Mouse (Mus musculus): ENCODE data around the gene Tmem19. TPM values are rescaled to one million over a fixed set of nuclear protein-coding genes. Genes with fewer than 3 reads are reported as not detected.

Gene Tmem19
- polyA plus RNA-seq (2016; fragmentation: Nextera tagmentation; extraction: Ambion mirVana): 33.9 and 35.8 TPM in 2 replicates

DNA sequence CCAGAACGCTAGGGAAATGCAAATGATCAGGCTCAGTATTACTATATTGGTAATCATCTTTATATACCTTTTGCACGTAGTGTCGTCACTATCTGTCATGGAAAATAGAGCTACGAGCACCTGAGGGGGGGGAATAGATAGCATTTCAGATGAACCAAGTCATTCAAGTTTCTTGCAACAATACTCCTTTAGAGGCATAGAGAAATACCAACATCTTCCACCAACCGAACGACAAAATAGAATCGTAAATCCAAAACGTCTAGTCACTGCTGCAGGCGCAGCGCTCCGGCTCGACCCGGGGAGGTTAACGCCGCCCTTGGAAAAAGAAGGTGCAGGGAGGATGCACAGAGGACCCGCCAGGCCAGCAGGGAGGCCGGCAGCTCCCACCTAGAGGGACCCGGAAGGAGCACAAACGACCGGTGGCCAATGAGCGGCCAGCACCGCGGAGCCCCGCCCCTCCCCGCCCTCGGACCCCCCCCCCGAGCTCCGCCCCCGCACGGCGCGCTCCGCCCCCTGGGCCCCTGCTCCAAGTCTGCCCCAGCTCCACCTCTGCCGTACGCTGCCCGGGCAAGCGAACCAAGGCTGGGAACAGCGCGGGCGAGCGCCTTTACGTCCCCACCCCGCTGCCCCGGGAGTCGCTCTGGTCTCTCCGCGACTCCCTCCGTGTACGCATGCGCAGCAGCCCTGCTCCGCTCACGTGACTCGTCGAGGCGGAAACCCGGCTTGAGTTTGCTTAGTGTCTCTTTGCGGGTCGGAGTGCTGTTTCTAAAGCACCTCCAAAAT, at the start of gene Tmem19:
Gene Tmem19, minus strand, starts transcription at position 662 of the 783 bp plus-strand sequence.
- WGBS: under 1% methylated on average over 58 of the region's 58 CpGs
- peak within 1 kb of the TSS; percentile 68 for H3K4me3 ChIP-seq
- H3K27ac ChIP-seq: peak within 1 kb of the TSS; percentile 93
- peaks cover 21% of the 10 kb centered on the region for H3K4me1 ChIP-seq (replicated peaks)
- H3K27me3 ChIP-seq (ENCODE audit: insufficient read depth, poor library complexity, severe bottlenecking): no peaks in the 10 kb centered on the region
- peaks cover 4% of the 10 kb centered on the region for H3K36me3 ChIP-seq
- peak; percentile 97 for DNase-seq (ENCODE audit: low spot score)
- H3K9me3 ChIP-seq: no peaks in the 10 kb centered on the region

DNA sequence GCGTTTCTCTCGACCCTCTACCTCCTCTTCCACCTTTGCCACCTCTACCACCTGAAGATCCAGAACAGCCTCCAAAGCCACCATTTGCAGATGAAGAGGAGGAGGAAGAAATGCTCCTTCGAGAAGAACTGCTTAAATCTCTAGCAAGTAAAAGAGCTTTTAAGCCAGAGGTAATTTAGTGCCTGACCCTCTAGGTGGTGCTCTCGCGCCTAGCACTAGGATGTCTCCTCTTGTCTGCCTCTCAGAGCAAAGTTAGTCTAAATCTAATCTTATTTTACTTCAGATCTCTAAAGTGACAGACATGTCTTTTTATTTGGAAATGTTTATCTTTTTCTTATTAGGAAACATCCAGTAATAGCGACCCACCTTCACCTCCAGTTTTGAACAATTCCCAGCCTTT, 44.1 kb upstream of the Tmem19 start:
- Histone ChIP-seq H3K36me3 (peaks cover 92% of the 10 kb centered on the region), H3K4me3 (no peak overlapping the region), H3K9me3 (no peaks in the 10 kb centered on the region), H3K4me1 (replicated peaks) (no peaks in the 10 kb centered on the region), H3K27me3 (ENCODE audit: insufficient read depth, poor library complexity, severe bottlenecking) (no peaks in the 10 kb centered on the region), H3K27ac (no peak overlapping the region)
- 72% methylated on average over 6 of the region's 6 CpGs for WGBS
- DNase-seq (ENCODE audit: low spot score): peak; percentile 56

DNA sequence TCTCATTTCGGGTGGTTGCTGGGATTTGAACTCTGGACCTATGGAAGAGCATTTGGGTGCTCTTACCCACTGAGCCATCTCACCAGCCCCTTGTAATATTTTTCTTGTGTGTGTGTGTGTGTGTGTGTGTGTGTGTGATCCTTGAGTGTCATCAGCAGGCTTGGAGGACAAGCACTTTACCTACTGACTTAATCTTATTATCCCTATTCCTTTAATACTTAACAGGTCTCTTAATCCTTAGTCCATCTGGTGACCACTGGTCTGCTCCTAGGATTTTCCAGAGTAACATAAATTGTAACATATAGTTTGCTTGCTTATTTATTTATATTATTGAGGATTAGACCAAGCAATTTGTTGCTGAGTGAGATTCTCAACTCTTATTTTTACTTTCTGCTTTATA, 29.6 kb upstream of the Tmem19 start:
- no peak for DNase-seq (ENCODE audit: low spot score)
- Histone ChIP-seq H3K27me3 (ENCODE audit: insufficient read depth, poor library complexity, severe bottlenecking) (no peaks in the 10 kb centered on the region), H3K27ac (no peak overlapping the region), H3K36me3 (peaks cover 76% of the 10 kb centered on the region), H3K9me3 (no peaks in the 10 kb centered on the region), H3K4me1 (replicated peaks) (peaks cover 17% of the 10 kb centered on the region), H3K4me3 (no peak overlapping the region)
- 83% methylated on average over 1 of the region's 1 CpGs for WGBS

DNA sequence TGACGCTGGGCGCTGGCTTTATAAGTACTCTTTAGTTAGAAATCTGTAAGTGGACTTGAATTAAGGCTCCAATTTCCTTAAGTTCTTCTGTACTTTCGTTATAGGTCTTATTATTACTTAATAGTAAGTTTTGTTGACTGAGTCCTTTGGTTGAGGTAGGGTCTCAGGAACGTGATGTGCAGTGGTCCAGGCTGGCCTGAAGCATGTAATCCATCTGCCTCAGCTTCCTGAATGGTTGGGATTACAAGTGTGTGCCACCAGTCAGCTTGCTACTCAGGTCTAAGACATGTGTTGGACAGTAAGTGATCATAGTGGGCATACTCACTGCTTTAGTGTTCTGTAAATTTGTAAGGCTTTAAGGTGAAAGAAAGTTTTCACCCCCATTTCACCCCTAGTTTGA, 28.8 kb upstream of the Tmem19 start:
- Histone ChIP-seq H3K4me1 (replicated peaks) (peaks cover 25% of the 10 kb centered on the region), H3K9me3 (no peaks in the 10 kb centered on the region), H3K4me3 (no peak overlapping the region), H3K36me3 (peaks cover 68% of the 10 kb centered on the region), H3K27ac (no peak overlapping the region), H3K27me3 (ENCODE audit: insufficient read depth, poor library complexity, severe bottlenecking) (no peaks in the 10 kb centered on the region)
- DNase-seq (ENCODE audit: low spot score): no peak
- 93% methylated on average over 4 of the region's 4 CpGs for WGBS

DNA sequence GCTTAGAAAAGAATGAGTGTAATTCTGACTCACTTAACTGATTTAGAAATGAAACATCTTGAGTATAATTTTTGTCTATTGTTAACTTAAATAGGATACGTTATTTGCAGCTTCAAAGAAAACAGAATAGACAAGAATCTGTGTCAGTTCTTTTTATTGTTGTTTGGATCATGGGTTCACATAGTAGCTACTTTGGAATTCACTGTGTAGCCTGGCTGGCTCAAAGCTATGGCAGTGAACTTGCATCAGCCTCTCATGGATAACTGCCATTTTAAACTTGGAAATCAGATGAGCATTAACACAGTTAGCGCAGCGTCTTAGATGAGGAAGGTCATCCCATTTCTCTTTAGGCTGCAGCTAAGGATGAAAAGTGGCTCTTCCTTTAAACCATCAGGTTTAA, 25.6 kb upstream of the Tmem19 start:
- H3K27me3 ChIP-seq (ENCODE audit: insufficient read depth, poor library complexity, severe bottlenecking): no peaks in the 10 kb centered on the region
- H3K4me3 ChIP-seq: no peak overlapping the region
- 89% methylated on average over 3 of the region's 3 CpGs for WGBS
- no peaks in the 10 kb centered on the region for H3K9me3 ChIP-seq
- H3K4me1 ChIP-seq (replicated peaks): peaks cover 28% of the 10 kb centered on the region
- DNase-seq (ENCODE audit: low spot score): no peak
- peaks cover 40% of the 10 kb centered on the region for H3K36me3 ChIP-seq
- no peak overlapping the region for H3K27ac ChIP-seq

DNA sequence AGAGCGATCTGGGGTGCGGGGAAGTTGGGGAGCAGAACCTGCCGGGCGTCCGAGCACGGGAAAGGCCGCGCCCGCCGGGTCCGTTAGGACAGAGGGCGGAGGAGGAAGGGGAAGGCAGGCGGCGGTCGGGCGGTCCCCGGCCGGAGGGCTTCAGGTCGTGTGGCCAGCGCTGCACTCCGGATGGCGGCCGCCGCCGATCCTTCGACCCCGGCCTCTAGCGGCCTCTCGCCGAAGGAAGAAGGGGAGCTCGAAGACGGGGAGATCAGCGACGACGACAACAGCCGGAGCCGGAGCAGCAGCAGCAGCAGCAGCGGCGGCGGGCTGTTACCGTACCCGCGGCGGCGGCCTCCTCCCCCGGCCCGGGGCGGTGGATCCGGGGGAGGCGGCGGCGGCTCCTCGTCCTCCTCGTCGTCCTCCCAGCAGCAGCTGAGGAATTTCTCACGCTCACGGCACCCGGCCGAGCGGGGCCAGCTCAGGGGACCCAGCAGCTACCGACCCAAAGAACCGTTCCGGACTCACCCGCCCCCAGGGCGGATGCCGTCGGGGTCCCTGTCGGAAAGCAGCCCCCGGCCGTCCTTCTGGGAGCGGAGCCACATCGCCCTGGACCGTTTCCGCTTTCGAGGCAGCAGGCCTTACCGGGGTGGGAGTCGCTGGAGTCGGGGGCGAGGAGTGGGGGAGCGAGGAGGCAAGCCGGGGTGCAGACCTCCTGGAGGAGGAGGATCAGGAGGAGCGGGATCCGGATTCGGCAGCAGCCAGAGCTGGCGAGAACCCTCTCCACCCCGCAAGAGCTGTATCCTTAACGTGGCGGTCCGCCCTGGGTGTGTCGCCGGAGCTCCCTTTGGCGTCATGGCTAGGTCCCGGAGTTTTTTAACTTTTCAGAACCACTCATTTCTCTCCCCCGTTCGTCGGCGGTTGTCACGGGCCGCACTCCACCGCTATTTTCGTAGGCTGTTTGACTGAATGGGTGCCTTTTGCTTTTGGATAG, 23.0 kb upstream of the Tmem19 start:
- Histone ChIP-seq H3K27me3 (ENCODE audit: insufficient read depth, poor library complexity, severe bottlenecking) (no peaks in the 10 kb centered on the region), H3K4me3 (peak overlapping the region; percentile 95), H3K27ac (peak overlapping the region; percentile 97), H3K4me1 (replicated peaks) (peaks cover 46% of the 10 kb centered on the region), H3K9me3 (no peaks in the 10 kb centered on the region), H3K36me3 (peaks cover 27% of the 10 kb centered on the region)
- WGBS: under 1% methylated on average over 101 of the region's 101 CpGs
- DNase-seq (ENCODE audit: low spot score): peak; percentile 74

DNA sequence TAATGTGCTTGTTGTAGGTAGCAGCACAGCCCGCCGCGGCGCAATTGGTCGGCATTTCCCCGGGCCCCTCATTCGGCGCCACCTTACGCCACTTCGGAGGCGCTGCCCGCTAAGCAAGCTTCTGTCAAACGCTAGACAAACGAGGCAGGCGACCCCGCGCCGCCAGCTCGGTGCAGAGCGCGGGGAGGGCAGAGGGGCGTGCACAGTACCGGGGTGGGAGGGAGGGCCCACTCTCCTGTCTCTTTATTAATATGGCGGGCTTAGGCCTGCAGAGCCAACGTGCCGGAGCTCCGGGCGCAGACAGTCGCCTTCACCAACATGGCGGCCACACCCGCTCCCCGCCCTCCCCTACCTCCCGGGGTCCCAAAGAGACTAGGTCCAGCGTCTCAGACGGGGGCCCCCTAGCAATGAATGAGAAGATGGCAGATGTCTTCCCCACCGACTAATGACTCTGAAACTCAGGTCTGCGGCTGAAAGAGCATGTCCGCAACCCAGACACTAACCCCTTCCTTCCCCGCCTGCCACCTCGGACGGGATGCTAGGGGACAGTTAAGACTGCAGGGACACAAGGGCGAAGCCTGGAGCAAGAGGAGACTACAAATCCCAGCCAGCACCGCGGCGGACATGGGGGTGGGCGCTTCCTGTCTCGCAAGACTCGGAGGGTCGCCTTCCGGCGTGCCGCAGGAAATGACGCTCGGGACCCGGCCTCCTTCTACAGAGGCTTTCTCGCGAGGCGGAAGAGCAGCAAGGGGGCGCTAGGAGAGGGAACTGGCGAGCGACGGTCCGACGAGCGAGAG, 22.1 kb upstream of the Tmem19 start, which contains the start of the genes Thap2 and Zfc3h1:
Gene Thap2, minus strand, starts transcription at position 223 of the 797 bp plus-strand sequence.
Gene Zfc3h1, plus strand, starts transcription at position 739 of the 797 bp plus-strand sequence.
- under 1% methylated on average over 65 of the region's 65 CpGs for whole genome bisulfite sequencing
- peak within 1 kb of the TSS; percentile 97 for H3K27ac ChIP-seq
- H3K4me1 ChIP-seq (replicated peaks): peaks cover 46% of the 10 kb centered on the region
- DNase-seq (ENCODE audit: low spot score): peak; percentile 99
- peak within 1 kb of the TSS; percentile 95 for H3K4me3 ChIP-seq
- no peaks in the 10 kb centered on the region for H3K27me3 ChIP-seq (ENCODE audit: insufficient read depth, poor library complexity, severe bottlenecking)
- peaks cover 27% of the 10 kb centered on the region for H3K36me3 ChIP-seq
- H3K9me3 ChIP-seq: no peaks in the 10 kb centered on the region

DNA sequence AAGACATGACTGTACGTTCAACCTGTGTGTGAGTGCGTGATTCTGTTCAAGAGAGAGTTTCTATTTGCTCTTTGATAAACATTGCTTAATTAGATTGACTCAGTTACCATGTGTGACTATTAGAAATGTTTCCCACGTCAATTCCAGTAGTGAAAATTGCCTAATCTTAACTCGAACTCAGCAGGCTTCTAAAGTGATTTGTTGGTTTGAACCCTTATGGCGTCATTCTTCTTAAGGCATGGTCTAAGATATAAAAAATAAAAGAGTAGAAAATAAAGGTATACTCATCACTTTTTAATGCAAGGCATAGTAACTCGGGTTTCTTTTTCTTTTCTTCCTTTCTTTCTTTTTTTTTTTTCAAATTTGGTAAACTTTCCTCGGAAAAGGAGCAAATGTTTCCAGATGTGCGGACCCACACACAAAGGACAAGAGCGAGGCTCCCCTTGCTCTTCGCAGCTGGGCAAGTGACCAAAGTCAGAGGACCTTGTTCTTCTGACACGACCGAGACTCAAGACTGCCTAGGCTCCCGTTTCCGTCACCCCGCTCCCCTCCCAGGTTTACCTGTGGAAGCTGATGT, 21.4 kb upstream of the Tmem19 start:
- H3K27ac ChIP-seq: peak overlapping the region; percentile 97
- WGBS: 4% methylated on average over 15 of the region's 15 CpGs
- peaks cover 21% of the 10 kb centered on the region for H3K36me3 ChIP-seq
- H3K27me3 ChIP-seq (ENCODE audit: insufficient read depth, poor library complexity, severe bottlenecking): no peaks in the 10 kb centered on the region
- no peak for DNase-seq (ENCODE audit: low spot score)
- H3K4me3 ChIP-seq: peak overlapping the region; percentile 95
- peaks cover 46% of the 10 kb centered on the region for H3K4me1 ChIP-seq (replicated peaks)
- H3K9me3 ChIP-seq: no peaks in the 10 kb centered on the region

DNA sequence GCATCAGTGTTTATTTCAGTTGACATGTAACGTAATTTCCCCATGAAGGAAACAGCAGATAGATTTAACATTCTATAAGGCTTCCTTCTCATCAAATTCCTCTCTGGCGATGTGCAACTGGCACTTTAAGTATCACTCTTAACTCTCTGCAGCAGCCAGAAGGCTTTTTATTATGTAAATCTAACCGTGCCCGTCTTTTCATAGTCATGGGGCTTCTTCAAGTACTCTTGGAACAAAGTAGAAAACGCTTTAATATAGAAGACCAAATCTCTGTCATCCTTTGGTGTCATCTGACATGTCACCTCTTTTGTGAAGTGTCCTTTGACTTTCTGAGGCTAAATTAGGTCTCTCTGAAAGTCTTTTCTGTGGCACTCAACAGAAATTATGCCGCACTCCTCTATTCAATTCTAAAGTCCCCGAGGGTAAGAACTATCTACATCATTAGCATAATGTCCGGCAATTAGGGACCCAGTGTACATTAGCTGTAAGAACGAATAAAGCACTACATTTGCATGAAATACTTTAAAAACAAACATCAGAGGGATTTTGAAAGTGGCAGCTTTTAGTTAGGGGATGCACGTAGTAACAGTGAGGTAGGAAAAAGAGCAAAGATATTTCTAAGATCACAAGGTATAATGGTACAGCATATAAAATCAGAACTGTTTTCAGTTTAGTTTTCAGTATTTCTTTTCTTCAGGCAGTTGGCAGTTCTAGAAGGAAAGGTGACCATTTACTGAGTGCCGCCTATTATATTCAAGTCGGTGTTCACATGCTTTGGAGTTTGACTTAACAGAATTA, 20.7 kb upstream of the Tmem19 start:
- H3K27ac ChIP-seq: peak overlapping the region; percentile 97
- H3K4me1 ChIP-seq (replicated peaks): peaks cover 39% of the 10 kb centered on the region
- H3K27me3 ChIP-seq (ENCODE audit: insufficient read depth, poor library complexity, severe bottlenecking): no peaks in the 10 kb centered on the region
- no peaks in the 10 kb centered on the region for H3K9me3 ChIP-seq
- H3K4me3 ChIP-seq: peak overlapping the region; percentile 95
- no peak for DNase-seq (ENCODE audit: low spot score)
- peaks cover 15% of the 10 kb centered on the region for H3K36me3 ChIP-seq
- WGBS: 31% methylated on average over 12 of the region's 12 CpGs

DNA sequence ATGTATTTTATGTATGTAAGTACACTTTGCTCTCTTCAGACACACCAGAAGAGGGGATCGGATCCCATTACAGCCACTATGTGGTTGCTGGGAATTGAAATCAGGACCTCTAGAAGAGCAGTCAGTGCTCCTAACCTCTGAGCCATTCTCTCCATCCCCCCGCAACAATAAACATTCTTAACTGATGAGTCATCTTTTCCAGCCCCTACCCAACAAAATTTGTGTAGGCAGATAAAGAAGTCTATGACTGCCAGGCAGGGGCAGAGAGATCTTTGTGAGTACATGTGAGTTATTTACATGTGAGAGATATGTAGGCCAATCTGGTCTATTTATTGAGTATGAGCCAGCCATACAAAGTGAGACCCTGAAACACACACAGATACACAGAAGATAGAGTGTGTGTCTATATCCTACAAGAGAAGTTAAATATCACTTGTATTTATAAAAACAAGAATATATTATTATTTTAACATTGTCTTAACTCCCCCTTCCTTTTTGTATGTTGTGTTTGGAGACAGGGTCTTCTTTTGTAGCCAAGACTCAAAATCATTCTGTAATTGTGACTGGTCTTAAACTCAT, 19.3 kb upstream of the Tmem19 start:
- H3K27me3 ChIP-seq (ENCODE audit: insufficient read depth, poor library complexity, severe bottlenecking): no peaks in the 10 kb centered on the region
- H3K36me3 ChIP-seq: peaks cover 15% of the 10 kb centered on the region
- no peak overlapping the region for H3K27ac ChIP-seq
- DNase-seq (ENCODE audit: low spot score): no peak
- H3K4me1 ChIP-seq (replicated peaks): peaks cover 26% of the 10 kb centered on the region
- H3K9me3 ChIP-seq: no peaks in the 10 kb centered on the region
- H3K4me3 ChIP-seq: peak overlapping the region; percentile 95; the same call in 1 of the 2 replicates
- 86% methylated on average over 2 of the region's 2 CpGs for WGBS

DNA sequence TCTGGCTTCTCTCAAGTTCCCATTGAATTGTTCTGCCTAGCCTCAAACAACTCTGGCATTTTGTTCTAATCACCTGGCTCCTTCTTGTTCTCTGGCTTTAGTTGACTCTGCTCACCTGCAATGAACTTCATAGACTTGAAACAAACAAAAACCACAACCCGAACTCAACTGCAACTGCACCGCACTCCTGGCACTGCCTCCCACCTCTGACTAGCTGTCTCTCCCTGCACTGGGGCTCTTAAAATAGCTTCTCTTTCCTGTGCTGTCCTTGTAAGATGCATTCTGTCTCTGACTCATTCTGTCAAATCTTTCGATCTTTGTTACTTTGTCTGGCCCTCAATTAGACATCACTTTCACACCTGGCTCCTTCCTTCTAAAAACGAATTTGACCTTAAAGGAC, 850 bp upstream of the Tmem19 start:
- 85% methylated on average over 4 of the region's 4 CpGs for WGBS
- peak overlapping the region; percentile 68 for H3K4me3 ChIP-seq
- DNase-seq (ENCODE audit: low spot score): no peak
- peak overlapping the region; percentile 93 for H3K27ac ChIP-seq
- no peaks in the 10 kb centered on the region for H3K9me3 ChIP-seq
- no peaks in the 10 kb centered on the region for H3K27me3 ChIP-seq (ENCODE audit: insufficient read depth, poor library complexity, severe bottlenecking)
- no peaks in the 10 kb centered on the region for H3K36me3 ChIP-seq
- peaks cover 21% of the 10 kb centered on the region for H3K4me1 ChIP-seq (replicated peaks)

Data from hindbrain, embryonic 10.5 days (tissue).